Mouse (Mus musculus): ENCODE measurements around the gene Olfr324. TPM values are rescaled to one million over a fixed set of nuclear protein-coding genes. Genes with fewer than 3 reads are reported as not detected.

The Olfr324 gene
- total RNA-seq (2023): not detected in 2 replicates

GRCm38 (mm10) chr11:58594814-58595213 is at the start of gene Olfr324:
Gene Olfr324 (plus strand): TSS chr11:58595114.

GRCm38 (mm10) chr11:58546322-58546721 is 48.6 kb upstream of the Olfr324 start, which contains the start of gene Olfr329-ps:
Gene Olfr329-ps (minus strand): TSS chr11:58546422.

GRCm38 (mm10) chr11:58555536-58555935 is 39.4 kb upstream of the Olfr324 start, which contains the start of gene Olfr328:
Gene Olfr328 (minus strand): TSS chr11:58555636.

GRCm38 (mm10) chr11:58570405-58570804 is 24.5 kb upstream of the Olfr324 start, which contains the start of gene Olfr224:
Gene Olfr224 (minus strand): TSS chr11:58570553.

GRCm38 (mm10) chr11:58577430-58577829 is 17.5 kb upstream of the Olfr324 start, which contains the start of gene Olfr325:
Gene Olfr325 (plus strand): TSS chr11:58577730.

GRCm38 (mm10) chr11:58615975-58616374 is 21.1 kb downstream of the Olfr324 start, which contains the start of gene 2210407C18Rik:
Gene 2210407C18Rik (minus strand): TSS chr11:58616075.

GRCm38 (mm10) chr11:58630401-58630800 is 35.5 kb downstream of the Olfr324 start, which contains the start of gene Olfr323:
Gene Olfr323 (minus strand): TSS chr11:58630501.

GRCm38 (mm10) chr11:58640272-58640867 is 45.5 kb downstream of the Olfr324 start, which contains the start of gene Trim58:
Gene Trim58 (plus strand): TSS chr11:58640465.

Other genes with a start within 250 kb of the Olfr324 start
- not detected in 2 replicates for gene Lypd8, start 216.1 kb upstream of the Olfr324 start, total RNA-seq (2023)
- not detected in 2 replicates for gene 1810065E05Rik, start 174.0 kb upstream of the Olfr324 start, total RNA-seq (2023)
- gene Gm12253, start 162.6 kb upstream of the Olfr324 start, total RNA-seq (2023): not detected in 2 replicates
- gene Lypd9, start 142.2 kb upstream of the Olfr324 start, total RNA-seq (2023): not detected in 2 replicates
- not detected in 2 replicates for gene Olfr30, start 132.8 kb upstream of the Olfr324 start, total RNA-seq (2023)
- not detected in 2 replicates for gene Olfr332, start 102.6 kb upstream of the Olfr324 start, total RNA-seq (2023)
- not detected in 2 replicates for gene Olfr331, start 92.5 kb upstream of the Olfr324 start, total RNA-seq (2023)
- not detected in 2 replicates for gene Olfr330, start 60.3 kb upstream of the Olfr324 start, total RNA-seq (2023)
- gene Olfr329-ps, start 48.7 kb upstream of the Olfr324 start, total RNA-seq (2023): not detected in 2 replicates
- 0.18 and 0.32 TPM in 2 replicates for gene Olfr328, start 39.5 kb upstream of the Olfr324 start, total RNA-seq (2023)
- gene Olfr224, start 24.6 kb upstream of the Olfr324 start, total RNA-seq (2023): not detected in 2 replicates
- gene Olfr325, start 17.4 kb upstream of the Olfr324 start, total RNA-seq (2023): not detected in 2 replicates
- not detected in 2 replicates for gene 2210407C18Rik, start 21.0 kb downstream of the Olfr324 start, total RNA-seq (2023)
- not detected in 2 replicates for gene Olfr323, start 35.4 kb downstream of the Olfr324 start, total RNA-seq (2023)
- gene Trim58, start 45.4 kb downstream of the Olfr324 start, total RNA-seq (2023): 0.29 and 0.41 TPM in 2 replicates
- not detected in 2 replicates for gene Olfr322, start 63.7 kb downstream of the Olfr324 start, total RNA-seq (2023)
- not detected in 2 replicates for gene Olfr320, start 86.0 kb downstream of the Olfr324 start, total RNA-seq (2023)
- gene Olfr319, start 104.0 kb downstream of the Olfr324 start, total RNA-seq (2023): not detected in 2 replicates
- gene Olfr318, start 128.9 kb downstream of the Olfr324 start, total RNA-seq (2023): 0.13 and 0.25 TPM in 2 replicates
- gene Olfr317, start 144.1 kb downstream of the Olfr324 start, total RNA-seq (2023): not detected in 2 replicates
- gene Olfr316, start 157.6 kb downstream of the Olfr324 start, total RNA-seq (2023): not detected in 2 replicates
- not detected in 2 replicates for gene Olfr315, start 178.1 kb downstream of the Olfr324 start, total RNA-seq (2023)
- gene Olfr314, start 187.8 kb downstream of the Olfr324 start, total RNA-seq (2023): not detected in 2 replicates
- gene Fam183b, start 206.8 kb downstream of the Olfr324 start, total RNA-seq (2023): not detected in 2 replicates
- gene Olfr313, start 219.9 kb downstream of the Olfr324 start, total RNA-seq (2023): not detected in 2 replicates
- gene Olfr312, start 234.1 kb downstream of the Olfr324 start, total RNA-seq (2023): not detected in 2 replicates
- not detected in 2 replicates for gene Olfr311, start 244.1 kb downstream of the Olfr324 start, total RNA-seq (2023)

All from neutrophil, adult 65 days (primary cell).